Mouse (Mus musculus) Muller cell, postnatal 12 days (primary cell): Measurements from ENCODE around the gene Fbxo36.

Experiments
- DNase-seq: peaks from one replicate; pipeline ENCODE4 v3.0.0-alpha.2; 2015; ENCODE audit errors: inconsistent ontology term

Fbxo36 gene

DNA sequence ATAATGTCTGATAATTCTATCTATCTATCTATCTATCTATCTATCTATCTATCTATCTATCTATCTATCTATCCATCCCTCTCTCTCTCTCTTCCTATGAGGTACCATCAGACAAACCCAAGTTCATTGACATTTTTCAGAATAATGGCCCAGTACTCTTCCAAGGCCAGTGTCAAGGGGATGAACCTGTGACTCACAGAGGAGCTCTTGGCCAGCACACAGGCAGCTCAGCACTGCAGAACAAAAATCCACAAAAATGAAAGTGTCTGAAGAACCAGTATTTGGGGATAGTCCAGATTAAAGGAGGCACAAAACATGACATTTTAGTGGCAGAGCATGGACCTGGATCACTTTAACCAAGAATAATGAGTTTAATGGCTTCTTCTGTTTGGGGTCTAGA, 103.0 kb downstream of the Fbxo36 start:
- DNase-seq, result peak; percentile 20

DNA sequence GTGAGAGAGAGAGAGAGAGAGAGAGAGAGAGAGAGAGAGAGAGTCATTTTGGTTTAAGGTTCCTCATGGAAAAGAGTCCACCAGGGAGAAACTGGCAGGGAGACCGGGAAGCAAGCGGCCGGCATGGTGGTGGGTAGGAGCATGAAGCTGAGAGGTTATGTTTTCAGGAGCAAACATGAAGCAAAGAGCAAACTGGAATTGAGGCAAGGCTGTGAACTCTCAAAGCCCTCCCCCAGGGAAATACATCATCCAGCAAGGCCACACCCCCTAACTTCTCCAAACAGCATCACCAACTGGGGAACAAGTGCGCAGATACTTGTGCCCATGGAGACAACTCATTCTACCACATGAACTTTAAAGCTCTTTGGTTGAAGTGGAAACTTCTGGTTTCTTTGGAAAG, 103.9 kb downstream of the Fbxo36 start:
- no peak for DNase-seq

DNA sequence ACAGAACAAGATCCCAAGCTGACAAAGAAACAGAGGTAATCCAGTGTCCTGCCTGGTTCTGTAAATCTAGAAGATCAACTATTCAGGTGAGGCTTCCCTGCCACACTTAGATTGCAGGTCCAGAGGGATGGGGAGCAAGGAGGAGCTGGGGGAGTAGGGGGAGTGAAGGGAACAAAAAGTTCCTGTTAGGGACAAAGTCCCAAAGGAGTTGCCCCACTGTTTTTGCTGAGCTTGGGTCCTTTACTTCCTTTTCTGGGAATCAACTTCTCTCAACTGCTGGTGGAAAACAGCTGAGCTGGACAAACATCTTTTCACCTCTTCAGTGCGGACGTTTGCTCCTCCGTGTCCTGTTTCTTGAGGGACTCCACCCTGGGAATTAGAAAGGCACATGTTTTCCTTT, 106.3 kb downstream of the Fbxo36 start:
- no peak for DNase-seq

DNA sequence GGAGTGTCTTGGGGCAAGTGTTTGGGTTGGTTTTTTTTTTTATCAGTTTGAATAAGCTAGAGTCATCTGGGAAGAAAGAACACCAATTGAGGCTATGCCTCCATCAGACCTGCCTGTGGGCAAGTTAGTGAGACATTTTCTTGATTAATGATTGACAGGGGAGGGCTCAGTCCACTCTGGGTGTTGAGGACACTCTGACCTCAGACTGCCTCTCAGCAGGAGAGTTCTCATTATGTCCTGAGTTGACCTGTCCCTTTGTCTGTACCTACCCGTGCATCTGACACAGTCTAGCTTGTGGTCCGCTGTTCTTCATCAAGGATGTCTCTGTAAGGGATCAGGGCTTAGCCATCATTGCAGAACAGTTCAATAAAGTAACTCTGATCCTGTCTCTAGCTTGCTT, 107.7 kb downstream of the Fbxo36 start:
- no peak for DNase-seq
